Mouse (Mus musculus) lung, embryonic 16.5 days (tissue): Measurements from ENCODE around the gene Plg. TPM values are rescaled to one million over a fixed set of nuclear protein-coding genes. Genes with fewer than 3 reads are reported as not detected.

Experiments used
- ATAC-seq: fragments of 200-750 bp; cut with Nextera tagmentation; 2 replicates; pipeline ENCODE4 v1.8.0; 2017; ENCODE audit warnings: low read depth, mild to moderate bottlenecking, moderate library complexity
- H3K27ac ChIP-seq: fragments of 300-500 bp; sonication (generic); 2 replicates; pipeline ENCODE4 v1.5.1; 2014; ENCODE audit warnings: mild to moderate bottlenecking, control low read depth, low read length
- H3K27me3 ChIP-seq: fragments of 300-500 bp; sonication (generic); 2 replicates; pipeline ENCODE4 v1.6.1; 2014; ENCODE audit warnings: low read depth, low read length, mixed read lengths; ENCODE audit not compliant: control insufficient read depth, insufficient read depth
- H3K36me3 ChIP-seq: fragments of 300-500 bp; sonication (generic); 2 replicates; pipeline ENCODE4 v1.6.1; 2014; ENCODE audit warnings: low read length; ENCODE audit not compliant: control insufficient read depth, insufficient read depth
- H3K4me1 ChIP-seq: fragments of 300-500 bp; sonication (generic); replicated peaks from 2 replicates; pipeline ENCODE4 v1.6.1; 2014; ENCODE audit warnings: low read length, mixed read lengths; ENCODE audit not compliant: control insufficient read depth, insufficient read depth
- H3K4me2 ChIP-seq: fragments of 300-500 bp; sonication (generic); 2 replicates; pipeline ENCODE4 v1.6.1; 2014; ENCODE audit warnings: low read depth, low read length, control low read depth
- H3K4me3 ChIP-seq: fragments of 300-500 bp; sonication (generic); 2 replicates; pipeline ENCODE4 v1.5.1; 2014; ENCODE audit warnings: mild to moderate bottlenecking, low read length, control low read depth
- H3K9ac ChIP-seq: fragments of 300-500 bp; sonication (generic); 2 replicates; pipeline ENCODE4 v1.6.1; 2014; ENCODE audit warnings: low read length, control low read depth
- H3K9me3 ChIP-seq: fragments of 300-500 bp; sonication (generic); 2 replicates; pipeline ENCODE4 v1.6.1; 2016; ENCODE audit warnings: low read length; ENCODE audit not compliant: control insufficient read depth
- WGBS: fragments of 180-500 bp; shearing (Covaris S2); extraction: QIAGEN DNeasy Blood & Tissue Kit; methylation state at CpG from one replicate; pipeline ENCODE4 v1.1.7; 2014; 5-methylcytosine and 5-hydroxymethylcytosine counted together
- polyA plus RNA-seq: library from polyadenylated mRNA; unstranded; fragments of >200 nt; fragmentation: Nextera tagmentation; extraction: Ambion mirVana; gene quantifications from 2 replicates; pipeline ENCODE4 v1.2.1, GENCODE M21; 2015

Gene Plg
- polyA plus RNA-seq, 1 experiment from 2014 or later = 0.50 TPM

- ATAC-seq = no peak
- 57% methylated on average over 3 of the region's 3 CpGs for WGBS
- no peaks in the 10 kb centered on the region for H3K36me3 ChIP-seq
- no peaks in the 10 kb centered on the region for H3K27me3 ChIP-seq
- H3K9ac ChIP-seq = no peak overlapping the region
- H3K4me3 ChIP-seq = no peak overlapping the region
- peaks cover 21% of the 10 kb centered on the region for H3K4me1 ChIP-seq
- peak overlapping the region; percentile 88 for H3K27ac ChIP-seq
- H3K9me3 ChIP-seq = no peaks in the 10 kb centered on the region
- H3K4me2 ChIP-seq = no peak overlapping the region
These were observed 34.5 kb downstream of the Plg start for GRCm38 (mm10) chr17:12412891-12413237.

GRCm38 (mm10) chr17:12415031-12415735 lies 36.8 kb downstream of the Plg start:
- Histone ChIP-seq H3K4me2 (no peak overlapping the region), H3K4me1 (peaks cover 23% of the 10 kb centered on the region), H3K9me3 (no peaks in the 10 kb centered on the region), H3K36me3 (no peaks in the 10 kb centered on the region), H3K9ac (peak overlapping the region; percentile 23; the same call in 1 of the 2 replicates), H3K27ac (peak overlapping the region; percentile 37), H3K27me3 (no peaks in the 10 kb centered on the region), H3K4me3 (no peak overlapping the region)
- 34% methylated on average over 15 of the region's 15 CpGs for WGBS
- peak; percentile 18; the same call in 1 of the 2 replicates for ATAC-seq

- 0 out of 2 replicates have a peak overlapping the region, but pooled peaks have one; percentile 23 for H3K9ac ChIP-seq
- H3K4me1 ChIP-seq = peaks cover 24% of the 10 kb centered on the region
- no peaks in the 10 kb centered on the region for H3K27me3 ChIP-seq
- H3K9me3 ChIP-seq = no peaks in the 10 kb centered on the region
- 26% methylated on average over 5 of the region's 5 CpGs for WGBS
- no peak overlapping the region for H3K4me2 ChIP-seq
- H3K36me3 ChIP-seq = no peaks in the 10 kb centered on the region
- H3K4me3 ChIP-seq = no peak overlapping the region
- H3K27ac ChIP-seq = peak overlapping the region; percentile 37
- ATAC-seq = no peak
These were observed 37.3 kb downstream of the Plg start for GRCm38 (mm10) chr17:12415741-12416140.

- H3K27ac ChIP-seq = peak overlapping the region; percentile 37
- no peaks in the 10 kb centered on the region for H3K9me3 ChIP-seq
- H3K4me3 ChIP-seq = no peak overlapping the region
- H3K4me2 ChIP-seq = no peak overlapping the region
- H3K36me3 ChIP-seq = no peaks in the 10 kb centered on the region
- H3K9ac ChIP-seq = no peak overlapping the region
- peak; percentile 43 for ATAC-seq
- H3K27me3 ChIP-seq = no peaks in the 10 kb centered on the region
- H3K4me1 ChIP-seq = peaks cover 25% of the 10 kb centered on the region
- 25% methylated on average over 6 of the region's 6 CpGs for WGBS
These were observed 38.0 kb downstream of the Plg start for GRCm38 (mm10) chr17:12416250-12416895.

GRCm38 (mm10) chr17:12419491-12420079 lies 41.2 kb downstream of the Plg start:
- Histone ChIP-seq H3K27ac (peak overlapping the region; percentile 45; the same call in 1 of the 2 replicates), H3K9me3 (no peaks in the 10 kb centered on the region), H3K9ac (no peak overlapping the region), H3K4me3 (no peak overlapping the region), H3K4me2 (no peak overlapping the region), H3K36me3 (no peaks in the 10 kb centered on the region), H3K4me1 (peaks cover 19% of the 10 kb centered on the region), H3K27me3 (no peaks in the 10 kb centered on the region)
- 34% methylated on average over 19 of the region's 19 CpGs for WGBS
- ATAC-seq = no peak

GRCm38 (mm10) chr17:12420886-12421574 lies 42.6 kb downstream of the Plg start:
- Histone ChIP-seq H3K36me3 (no peaks in the 10 kb centered on the region), H3K27ac (no peak overlapping the region), H3K4me1 (peaks cover 8% of the 10 kb centered on the region), H3K27me3 (no peaks in the 10 kb centered on the region), H3K4me2 (no peak overlapping the region), H3K9me3 (no peaks in the 10 kb centered on the region), H3K4me3 (no peak overlapping the region), H3K9ac (no peak overlapping the region)
- ATAC-seq = no peak
- 54% methylated on average over 16 of the region's 16 CpGs for WGBS

GRCm38 (mm10) chr17:12422143-12422542 lies 43.7 kb downstream of the Plg start:
- no peak for ATAC-seq
- no peak overlapping the region for H3K4me3 ChIP-seq
- no peaks in the 10 kb centered on the region for H3K27me3 ChIP-seq
- H3K27ac ChIP-seq = no peak overlapping the region
- no peaks in the 10 kb centered on the region for H3K36me3 ChIP-seq
- peaks cover 8% of the 10 kb centered on the region for H3K4me1 ChIP-seq
- H3K9ac ChIP-seq = no peak overlapping the region
- 81% methylated on average over 1 of the region's 1 CpGs for WGBS
- no peak overlapping the region for H3K4me2 ChIP-seq
- no peaks in the 10 kb centered on the region for H3K9me3 ChIP-seq

- ATAC-seq = no peak
- H3K4me3 ChIP-seq = no peak overlapping the region
- no peaks in the 10 kb centered on the region for H3K9me3 ChIP-seq
- H3K9ac ChIP-seq = no peak overlapping the region
- H3K27me3 ChIP-seq = no peaks in the 10 kb centered on the region
- H3K27ac ChIP-seq = no peak overlapping the region
- no peak overlapping the region for H3K4me2 ChIP-seq
- no peaks in the 10 kb centered on the region for H3K36me3 ChIP-seq
- WGBS = 14% methylated on average over 3 of the region's 3 CpGs
- peaks cover 4% of the 10 kb centered on the region; the same call in 1 of the 2 replicates for H3K4me1 ChIP-seq
These were observed 48.7 kb downstream of the Plg start for GRCm38 (mm10) chr17:12427156-12427555.

GRCm38 (mm10) chr17:12428369-12428768 lies 50.0 kb downstream of the Plg start:
- H3K36me3 ChIP-seq = no peaks in the 10 kb centered on the region
- H3K4me2 ChIP-seq = no peak overlapping the region
- H3K4me1 ChIP-seq = peaks cover 4% of the 10 kb centered on the region; the same call in 1 of the 2 replicates
- no peak overlapping the region for H3K9ac ChIP-seq
- H3K27ac ChIP-seq = no peak overlapping the region
- no peaks in the 10 kb centered on the region for H3K9me3 ChIP-seq
- H3K4me3 ChIP-seq = no peak overlapping the region
- H3K27me3 ChIP-seq = no peaks in the 10 kb centered on the region
- ATAC-seq = no peak
